Mouse (Mus musculus): Measurements from ENCODE around the gene Kirrel. TPM values are rescaled to one million over a fixed set of nuclear protein-coding genes. Genes with fewer than 3 reads are reported as not detected.

Gene Kirrel
- polyA plus RNA-seq, 2 experiments: 11.3 to 46.6 TPM

GRCm38 (mm10) chr3:87072612-87073515 is 101.7 kb downstream of the Kirrel start:
- no peak overlapping the region for H3K9ac ChIP-seq (ENCODE audit: low read depth, low read length, severe bottlenecking)
- DNase-seq (ENCODE audit: low spot score) (peak; percentile 62), ATAC-seq (ENCODE audit: low FRiP score, low read depth) (peak; percentile 68; the same call in 1 of the 2 replicates)
- peaks cover 3% of the 10 kb centered on the region; the same call in 1 of the 2 replicates for H3K4me1 ChIP-seq (ENCODE audit: control insufficient read depth, insufficient read depth, low read length)
- H3K27ac ChIP-seq (replicated peaks; ENCODE audit: low read depth, low read length): no peak overlapping the region; the same call in 1 of the 2 replicates
- WGBS: 25% methylated on average over 13 of the region's 13 CpGs
- no peak overlapping the region for H3K4me3 ChIP-seq (replicated peaks; ENCODE audit: low read length)
- no peaks in the 10 kb centered on the region for H3K9me3 ChIP-seq (ENCODE audit: control insufficient read depth, low read length)
- no peaks in the 10 kb centered on the region for H3K27me3 ChIP-seq (ENCODE audit: control insufficient read depth, insufficient read depth, low read length)
- H3K4me2 ChIP-seq (replicated peaks; ENCODE audit: low read depth, low read length, severe bottlenecking): no peak overlapping the region
- TF ChIP-seq POLR2A (IDR thresholded peaks at IDR 0.05; ENCODE audit: borderline replicate concordance, extremely low read depth, insufficient read depth, insufficient read length): no peak
- peaks cover under 1% of the 10 kb centered on the region; the same call in 1 of the 2 replicates for H3K36me3 ChIP-seq (ENCODE audit: control insufficient read depth, insufficient read depth, low read length)

GRCm38 (mm10) chr3:87072191-87072590 is 102.4 kb downstream of the Kirrel start:
- Histone ChIP-seq H3K9me3 (ENCODE audit: control insufficient read depth, low read length) (no peaks in the 10 kb centered on the region), H3K4me1 (ENCODE audit: control insufficient read depth, insufficient read depth, low read length) (peaks cover 3% of the 10 kb centered on the region; the same call in 1 of the 2 replicates), H3K27ac (replicated peaks; ENCODE audit: low read depth, low read length) (no peak overlapping the region), H3K36me3 (ENCODE audit: control insufficient read depth, insufficient read depth, low read length) (no peaks in the 10 kb centered on the region), H3K27me3 (ENCODE audit: control insufficient read depth, insufficient read depth, low read length) (no peaks in the 10 kb centered on the region), H3K4me3 (replicated peaks; ENCODE audit: low read length) (no peak overlapping the region), H3K9ac (ENCODE audit: low read depth, low read length, severe bottlenecking) (no peak overlapping the region), H3K4me2 (replicated peaks; ENCODE audit: low read depth, low read length, severe bottlenecking) (no peak overlapping the region)
- WGBS: 57% methylated on average over 3 of the region's 3 CpGs
- DNase-seq (ENCODE audit: low spot score) (no peak), ATAC-seq (ENCODE audit: low FRiP score, low read depth) (no peak)
- no peak for TF ChIP-seq POLR2A (IDR thresholded peaks at IDR 0.05; ENCODE audit: borderline replicate concordance, extremely low read depth, insufficient read depth, insufficient read length)

DNA sequence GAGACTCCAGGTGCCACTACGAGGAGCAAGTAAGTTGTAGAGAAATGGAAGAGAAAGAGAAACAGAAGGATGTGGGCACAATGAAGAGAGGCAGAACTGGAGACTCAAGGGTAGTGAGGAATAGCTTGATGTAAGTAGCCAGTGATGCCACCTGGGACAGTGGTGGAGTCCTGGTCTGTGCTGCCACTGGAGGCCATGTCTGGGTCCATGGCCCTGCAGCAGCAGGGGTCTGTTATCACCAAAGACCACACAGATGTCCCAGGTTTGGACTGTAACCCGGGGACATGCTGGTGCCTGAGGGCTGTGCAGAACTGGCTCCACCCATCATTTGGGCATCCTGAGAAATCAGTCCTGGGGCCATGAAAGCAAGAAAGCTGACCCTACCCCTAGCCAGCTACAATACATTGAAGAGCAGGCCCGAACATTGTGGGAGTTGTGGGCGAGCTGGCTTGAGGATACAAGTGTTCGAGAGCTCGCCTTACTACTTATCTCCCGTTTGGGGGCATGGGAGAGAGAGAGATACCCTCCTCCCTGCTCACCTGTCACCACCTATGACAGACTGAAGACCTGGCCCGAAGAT is 107.1 kb downstream of the Kirrel start:
- TF ChIP-seq POLR2A (IDR thresholded peaks at IDR 0.05; ENCODE audit: borderline replicate concordance, extremely low read depth, insufficient read depth, insufficient read length): no peak
- DNase-seq (ENCODE audit: low spot score) (no peak), ATAC-seq (ENCODE audit: low FRiP score, low read depth) (no peak)
- Histone ChIP-seq H3K4me1 (ENCODE audit: control insufficient read depth, insufficient read depth, low read length) (no peaks in the 10 kb centered on the region), H3K36me3 (ENCODE audit: control insufficient read depth, insufficient read depth, low read length) (no peaks in the 10 kb centered on the region), H3K4me2 (replicated peaks; ENCODE audit: low read depth, low read length, severe bottlenecking) (no peak overlapping the region), H3K27me3 (ENCODE audit: control insufficient read depth, insufficient read depth, low read length) (no peaks in the 10 kb centered on the region), H3K27ac (replicated peaks; ENCODE audit: low read depth, low read length) (no peak overlapping the region), H3K9me3 (ENCODE audit: control insufficient read depth, low read length) (no peaks in the 10 kb centered on the region), H3K4me3 (replicated peaks; ENCODE audit: low read length) (no peak overlapping the region), H3K9ac (ENCODE audit: low read depth, low read length, severe bottlenecking) (no peak overlapping the region)
- WGBS: 82% methylated on average over 8 of the region's 8 CpGs

GRCm38 (mm10) chr3:87053939-87054338 is 120.6 kb downstream of the Kirrel start:
- DNase-seq (ENCODE audit: low spot score): no peak
- H3K9me3 ChIP-seq (ENCODE audit: control insufficient read depth, low read length): peaks cover 3% of the 10 kb centered on the region; the same call in 1 of the 2 replicates
- WGBS: 80% methylated on average over 1 of the region's 1 CpGs
- H3K36me3 ChIP-seq (ENCODE audit: control insufficient read depth, insufficient read depth, low read length): no peaks in the 10 kb centered on the region
- no peak overlapping the region for H3K4me2 ChIP-seq (replicated peaks; ENCODE audit: low read depth, low read length, severe bottlenecking)
- no peak overlapping the region for H3K27ac ChIP-seq (replicated peaks; ENCODE audit: low read depth, low read length)
- H3K27me3 ChIP-seq (ENCODE audit: control insufficient read depth, insufficient read depth, low read length): no peaks in the 10 kb centered on the region
- no peaks in the 10 kb centered on the region for H3K4me1 ChIP-seq (ENCODE audit: control insufficient read depth, insufficient read depth, low read length)
- ATAC-seq (ENCODE audit: low FRiP score, low read depth): no peak
- TF ChIP-seq POLR2A (IDR thresholded peaks at IDR 0.05; ENCODE audit: borderline replicate concordance, extremely low read depth, insufficient read depth, insufficient read length): no peak
- H3K9ac ChIP-seq (ENCODE audit: low read depth, low read length, severe bottlenecking): no peak overlapping the region
- no peak overlapping the region for H3K4me3 ChIP-seq (replicated peaks; ENCODE audit: low read length)

GRCm38 (mm10) chr3:87047801-87048200 is 126.7 kb downstream of the Kirrel start:
- ATAC-seq (ENCODE audit: low FRiP score, low read depth) (no peak), DNase-seq (ENCODE audit: low spot score) (no peak)
- no peaks in the 10 kb centered on the region for H3K9me3 ChIP-seq (ENCODE audit: control insufficient read depth, low read length)
- no peak for TF ChIP-seq POLR2A (IDR thresholded peaks at IDR 0.05; ENCODE audit: borderline replicate concordance, extremely low read depth, insufficient read depth, insufficient read length)
- WGBS: 87% methylated on average over 5 of the region's 5 CpGs
- H3K4me2 ChIP-seq (replicated peaks; ENCODE audit: low read depth, low read length, severe bottlenecking): no peak overlapping the region
- no peak overlapping the region for H3K4me3 ChIP-seq (replicated peaks; ENCODE audit: low read length)
- no peaks in the 10 kb centered on the region for H3K27me3 ChIP-seq (ENCODE audit: control insufficient read depth, insufficient read depth, low read length)
- no peak overlapping the region for H3K9ac ChIP-seq (ENCODE audit: low read depth, low read length, severe bottlenecking)
- H3K27ac ChIP-seq (replicated peaks; ENCODE audit: low read depth, low read length): no peak overlapping the region
- no peaks in the 10 kb centered on the region for H3K36me3 ChIP-seq (ENCODE audit: control insufficient read depth, insufficient read depth, low read length)
- no peaks in the 10 kb centered on the region for H3K4me1 ChIP-seq (ENCODE audit: control insufficient read depth, insufficient read depth, low read length)
